Mouse (Mus musculus) right cerebral cortex, adult 18-20 months (tissue): ENCODE results near the gene Slc45a2.
A peak's percentile ranks its signal among the peaks of the same experiment; 100 is the strongest.
"Not testable (repeated sequence)": the region's sequence is repeated elsewhere in the genome, so short reads cannot be mapped to it uniquely, and the experiment has no call there.

Experiments used
- DNase-seq: peaks from one replicate; pipeline ENCODE4 v3.0.0; 2022; ENCODE audit warnings: mixed read lengths

The Slc45a2 gene

DNA sequence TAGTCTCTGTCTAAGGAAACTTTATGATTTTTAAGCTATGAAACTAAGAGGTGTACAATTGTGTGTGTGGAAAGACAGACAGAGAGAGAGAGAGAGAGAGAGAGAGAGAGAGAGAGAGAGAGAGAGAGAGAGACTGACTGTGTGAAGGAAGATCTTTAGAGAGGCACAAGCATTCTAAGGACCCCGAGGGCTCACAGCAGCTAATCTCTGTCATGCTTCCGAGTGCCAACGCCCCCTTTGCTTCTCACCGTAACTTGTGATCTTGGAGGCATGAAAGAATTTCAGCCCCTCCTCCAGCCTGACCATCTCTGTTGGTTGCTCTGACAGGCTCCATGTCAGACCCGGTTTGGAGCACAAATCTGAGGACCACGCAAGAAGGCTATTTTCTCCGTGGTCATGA is at the start of gene Slc45a2:
TSS of gene Slc45a2 (plus strand) at position 301 of the 400 bp plus-strand sequence.
- no peak for DNase-seq

DNA sequence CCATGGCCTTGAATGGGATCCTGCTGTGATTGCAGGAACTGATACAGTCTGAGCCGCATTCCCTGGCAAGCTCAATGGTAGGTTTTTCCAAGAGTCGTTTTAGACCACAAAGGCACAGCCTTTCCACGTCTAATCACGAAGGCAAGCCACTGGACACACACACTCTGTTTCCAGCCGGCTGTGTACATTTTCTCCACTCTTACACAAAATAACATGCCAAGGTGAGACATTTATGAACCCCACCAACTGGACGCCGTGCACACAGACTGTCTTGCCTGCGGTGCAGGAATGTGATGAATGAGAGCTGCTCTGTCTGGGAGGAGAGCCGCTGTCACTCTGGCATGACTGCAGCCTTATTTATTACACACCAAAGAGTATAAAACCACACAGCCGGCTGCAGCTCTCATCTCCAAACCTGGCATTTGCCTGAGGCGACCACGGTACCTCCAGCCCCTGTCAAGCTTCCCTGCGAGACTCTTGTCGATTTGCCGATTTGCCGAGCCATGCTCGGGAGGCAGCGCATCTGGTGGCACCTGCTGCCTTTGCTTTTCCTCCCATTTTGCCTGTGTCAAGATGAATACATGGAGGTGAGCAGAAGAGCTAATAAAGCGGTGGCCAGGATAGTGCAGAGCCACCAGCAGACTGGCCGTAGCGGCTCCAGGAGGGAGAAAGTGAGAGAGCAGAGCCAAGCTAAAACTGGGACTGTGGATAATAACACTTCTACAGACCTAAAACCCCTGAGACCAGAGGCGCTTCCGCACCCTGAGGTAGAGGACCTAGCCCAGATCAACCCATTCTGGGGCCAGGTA is 48.4 kb upstream of the Slc45a2 start, which contains the start of gene C1qtnf3:
TSS of gene C1qtnf3 (plus strand) at position 382 of the 809 bp plus-strand sequence.
- DNase-seq = no peak

DNA sequence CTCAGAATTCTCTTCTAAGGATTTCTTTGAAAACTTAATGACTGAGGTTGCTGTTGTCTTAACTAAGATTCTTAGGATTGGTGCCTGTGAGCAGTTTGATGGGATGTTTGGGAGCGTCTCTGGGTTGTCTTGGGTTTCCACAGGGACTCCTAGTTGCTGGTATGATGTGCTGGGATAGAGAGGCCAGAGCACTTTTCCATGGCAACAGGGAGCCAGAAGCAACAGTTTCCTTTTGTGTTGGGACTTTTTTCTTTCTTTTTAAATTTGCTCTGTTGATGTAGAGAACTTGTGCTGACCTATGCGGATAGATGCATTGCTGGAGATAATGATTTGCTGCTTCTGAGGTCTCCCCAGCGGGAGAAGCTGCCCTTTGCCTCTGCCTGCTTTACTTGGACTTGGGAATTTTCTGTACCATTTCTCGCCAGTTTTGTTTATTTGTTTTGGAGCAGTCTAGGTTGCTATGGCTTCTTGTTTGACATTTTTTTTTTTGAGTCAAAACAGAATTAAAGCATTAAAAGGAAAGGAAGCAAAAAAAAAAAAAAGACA is 47.7 kb upstream of the Slc45a2 start:
- no peak for DNase-seq

DNA sequence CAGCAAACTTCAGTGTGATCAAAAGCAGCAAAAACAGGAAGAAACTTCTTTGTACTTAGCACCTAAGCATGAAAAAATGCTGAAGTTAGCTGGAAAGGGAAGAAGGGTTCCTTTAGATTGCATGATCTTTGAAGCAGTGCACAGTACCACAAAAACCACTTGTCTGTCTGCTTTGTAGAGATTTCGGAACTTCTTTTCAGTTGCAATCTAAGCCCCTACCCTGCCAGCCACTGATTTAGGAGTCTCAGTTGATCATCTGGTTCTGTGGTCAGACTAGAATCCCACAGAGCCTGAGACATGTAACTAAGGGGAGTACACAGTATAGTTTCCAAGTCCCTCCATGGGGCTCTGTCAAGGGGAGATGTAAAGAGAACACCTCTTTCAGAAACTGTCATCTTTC is 47.1 kb upstream of the Slc45a2 start:
- no peak for DNase-seq

DNA sequence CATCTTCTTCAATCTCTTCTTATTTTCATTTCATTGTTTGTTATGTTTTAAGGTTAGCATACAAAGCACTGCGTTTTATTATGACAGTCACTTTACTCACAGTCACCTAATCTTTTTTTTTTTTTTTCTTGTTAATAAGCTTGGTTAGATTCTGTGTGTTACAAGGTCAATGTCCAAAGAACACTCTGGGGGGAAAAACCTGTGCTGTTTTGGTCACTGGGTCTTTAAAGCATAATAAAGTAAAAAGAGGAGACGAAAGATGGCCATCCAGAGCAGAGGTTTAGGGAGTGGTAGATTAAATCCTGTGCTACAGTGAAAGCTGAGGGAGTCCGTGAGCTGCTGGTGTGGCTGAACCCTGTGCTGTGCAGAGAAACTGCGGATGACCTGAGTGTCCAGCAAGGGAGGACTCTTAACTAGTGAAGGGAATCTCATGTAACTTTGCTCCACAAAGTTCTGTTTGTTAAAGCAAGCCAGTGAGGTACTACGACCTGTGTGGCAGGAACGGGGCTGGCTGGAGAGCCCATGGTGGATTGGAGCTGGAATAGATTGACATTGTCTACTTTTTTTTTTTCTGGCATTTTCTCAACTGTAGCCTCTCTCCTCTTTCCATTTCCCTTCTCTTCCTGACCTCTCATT is 46.0 kb upstream of the Slc45a2 start:
- no peak for DNase-seq

DNA sequence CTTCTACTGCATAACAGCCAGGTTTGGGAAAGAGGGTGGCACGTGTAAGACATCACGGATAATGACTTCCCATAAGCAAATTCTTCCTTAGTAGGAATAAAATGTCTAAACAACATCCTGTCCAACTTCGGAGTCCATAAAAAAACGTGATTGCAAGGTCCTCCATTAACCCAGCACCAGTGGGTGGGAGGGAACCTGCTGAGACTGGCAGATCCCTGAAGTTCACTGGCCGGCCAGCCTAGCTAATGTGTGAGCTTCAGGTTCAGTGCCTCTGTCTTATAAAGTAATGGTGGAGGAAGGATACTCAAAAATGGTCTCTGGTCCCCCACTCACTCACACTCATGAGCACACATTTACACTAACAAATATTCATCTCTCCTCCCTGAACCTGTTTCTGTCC is 45.4 kb upstream of the Slc45a2 start:
- DNase-seq = no peak

DNA sequence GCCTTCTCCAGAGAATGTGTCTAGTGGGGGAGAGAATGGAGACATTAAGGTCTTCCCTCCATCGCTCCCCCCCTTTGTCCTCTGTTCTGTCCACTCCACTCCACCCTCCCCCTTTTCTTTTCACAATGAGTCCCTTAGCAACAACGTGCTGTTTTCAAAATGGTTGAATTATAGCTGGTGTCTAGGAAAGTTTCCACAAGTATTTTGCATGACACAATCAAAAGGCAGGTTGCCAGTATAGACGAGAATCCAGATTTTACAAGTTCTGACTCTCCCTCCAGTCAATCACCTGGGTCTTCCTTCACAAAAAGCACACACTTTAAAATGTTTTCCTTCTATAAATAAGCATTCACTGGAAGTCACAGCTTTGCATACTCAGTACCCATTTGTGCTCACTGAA is 43.8 kb upstream of the Slc45a2 start:
- no peak for DNase-seq

DNA sequence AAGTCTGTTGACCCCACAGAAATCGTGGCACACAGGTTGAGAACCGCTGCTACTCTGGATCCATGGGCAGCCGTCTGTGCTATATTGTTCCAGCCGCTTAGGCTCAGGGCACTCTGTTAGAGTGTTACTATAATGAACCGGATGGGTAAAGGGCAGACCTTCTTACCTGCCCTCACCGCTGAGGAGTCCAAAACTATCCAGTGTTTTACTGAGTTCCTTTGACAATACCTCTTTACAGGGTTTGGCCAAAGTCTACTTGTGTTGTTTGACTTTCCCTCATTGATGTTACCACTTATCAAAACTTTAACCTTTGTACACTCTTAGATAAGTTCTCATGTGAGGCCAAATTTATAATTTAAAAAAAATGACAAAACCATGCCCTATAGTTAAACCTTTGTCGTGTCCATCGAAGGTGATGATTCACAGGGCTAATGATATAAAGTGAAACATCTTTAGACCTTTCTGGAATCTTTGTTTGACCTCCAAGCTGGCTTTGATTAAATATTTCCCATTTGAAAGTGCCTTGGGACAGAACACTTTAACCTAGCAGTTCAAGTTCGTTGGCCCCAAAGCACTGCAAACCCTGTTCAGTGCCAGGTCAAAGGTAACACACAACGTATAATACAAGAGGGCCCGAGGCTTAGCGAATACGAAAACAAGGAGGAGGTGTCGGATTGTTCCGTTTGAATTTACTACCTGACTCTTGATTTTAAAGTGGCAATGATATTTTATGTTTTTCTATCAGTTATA is 41.1 kb upstream of the Slc45a2 start:
- DNase-seq = no peak

DNA sequence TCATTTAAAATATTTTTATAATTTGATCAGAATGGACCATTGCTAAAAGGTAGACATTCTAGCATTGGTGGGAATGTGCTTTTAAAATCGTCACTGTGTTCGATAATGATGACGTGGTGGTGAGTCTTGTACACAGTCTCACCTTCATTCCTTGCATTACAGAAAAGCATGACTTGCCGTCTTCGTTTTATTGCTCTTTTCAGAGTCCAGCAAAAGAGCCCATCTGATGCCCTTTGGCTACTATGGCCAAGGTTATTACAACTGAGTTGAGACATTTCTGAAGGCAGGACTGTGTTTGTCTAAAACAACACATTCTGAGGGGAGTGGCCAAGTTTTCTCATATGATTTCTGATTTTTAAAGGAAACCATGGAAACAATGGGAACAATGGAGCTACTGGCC is 40.3 kb upstream of the Slc45a2 start:
- DNase-seq = no peak

DNA sequence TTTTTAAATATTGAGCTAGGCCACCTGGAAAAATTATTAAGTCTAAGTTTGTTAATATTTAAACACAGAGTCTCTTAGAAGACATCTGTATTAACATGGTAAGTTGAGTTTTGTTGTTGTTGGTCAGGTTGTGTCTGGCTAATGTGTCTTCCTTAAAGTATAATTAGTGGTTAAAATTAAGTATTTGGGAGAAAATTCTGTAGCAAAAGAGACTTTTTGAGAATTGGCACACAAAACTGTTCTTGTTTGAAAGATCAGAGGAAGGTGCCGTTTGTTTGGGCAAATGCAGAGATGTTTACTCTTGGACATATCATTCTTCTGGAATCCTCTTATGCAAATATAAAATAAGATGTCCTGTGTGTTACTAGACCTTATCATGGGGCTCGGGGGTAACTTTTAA is 37.9 kb upstream of the Slc45a2 start:
- no peak for DNase-seq

DNA sequence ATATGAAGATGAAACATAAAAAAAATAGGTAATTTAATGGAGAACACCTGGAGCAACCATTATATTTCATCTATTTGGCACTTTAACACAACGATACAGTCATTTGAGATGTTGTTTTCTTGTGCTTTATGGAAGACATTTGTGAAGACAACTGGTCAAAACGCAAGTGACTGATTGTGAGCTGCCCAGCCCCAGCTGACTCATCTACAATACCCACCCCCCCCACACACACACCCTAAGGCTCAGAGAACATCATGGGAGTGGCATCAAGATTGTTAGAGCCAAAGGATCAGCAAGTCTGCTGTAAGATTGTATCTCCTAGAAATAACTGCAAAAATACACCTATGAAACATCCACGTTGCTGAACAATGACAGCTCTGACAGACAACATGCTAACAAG is 31.1 kb upstream of the Slc45a2 start:
- no peak for DNase-seq

DNA sequence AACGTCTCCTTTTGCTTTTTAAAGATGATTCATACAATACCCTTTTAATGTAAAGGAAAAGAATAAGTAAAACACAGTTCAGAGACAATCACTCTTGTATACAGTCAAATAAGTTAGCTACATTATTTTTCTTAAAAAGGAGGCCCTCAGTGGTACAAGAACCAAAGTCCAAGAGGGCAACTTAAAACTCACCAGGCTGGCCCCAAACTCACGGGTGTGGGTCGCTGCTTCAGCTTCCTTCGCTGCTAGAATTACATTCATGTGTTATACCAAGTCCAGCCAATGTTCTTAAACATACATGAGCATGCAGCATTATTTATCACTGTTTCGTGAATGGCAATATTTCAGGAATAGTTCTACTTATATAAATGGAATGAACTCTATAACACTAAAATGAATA is 29.7 kb upstream of the Slc45a2 start:
- no peak for DNase-seq

DNA sequence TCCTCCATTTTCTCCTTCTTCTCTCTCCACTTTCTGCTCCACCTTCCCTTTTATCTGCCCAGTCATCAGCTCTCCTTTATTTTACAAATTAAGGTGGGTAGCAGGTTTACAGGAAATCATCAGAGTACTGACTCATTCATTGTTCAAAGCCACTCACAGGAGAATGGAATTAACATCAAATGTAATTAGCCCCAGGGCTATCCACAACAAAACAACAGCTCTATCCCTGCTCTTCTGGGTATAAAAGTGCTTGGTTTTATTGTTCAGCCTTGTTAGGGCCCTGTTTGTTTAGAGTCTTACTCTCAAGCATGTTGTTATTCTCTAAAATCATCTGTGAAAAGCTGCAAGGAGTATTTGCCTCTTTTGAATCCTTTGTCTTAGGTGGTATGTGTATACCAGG is 23.4 kb upstream of the Slc45a2 start:
- DNase-seq = no peak

DNA sequence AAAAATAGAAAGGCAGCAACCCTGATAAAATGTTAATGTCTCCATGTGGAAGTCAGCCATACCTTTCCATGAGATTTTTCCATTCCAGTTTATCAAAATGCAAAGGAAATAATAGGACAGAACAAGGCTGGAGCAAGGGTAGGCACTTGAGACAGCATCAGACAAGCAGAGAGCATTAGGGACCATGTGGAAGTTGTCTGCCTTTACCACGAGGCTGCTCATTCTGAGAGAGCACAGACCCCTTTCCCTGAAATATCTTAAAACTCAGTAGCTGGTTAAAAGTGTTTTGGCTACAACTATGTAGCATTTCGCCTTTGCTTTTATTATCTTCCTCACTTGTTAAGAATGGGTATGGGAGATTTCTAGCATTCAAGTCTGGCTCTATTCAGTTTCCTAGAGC is 19.8 kb upstream of the Slc45a2 start:
- no peak for DNase-seq

DNA sequence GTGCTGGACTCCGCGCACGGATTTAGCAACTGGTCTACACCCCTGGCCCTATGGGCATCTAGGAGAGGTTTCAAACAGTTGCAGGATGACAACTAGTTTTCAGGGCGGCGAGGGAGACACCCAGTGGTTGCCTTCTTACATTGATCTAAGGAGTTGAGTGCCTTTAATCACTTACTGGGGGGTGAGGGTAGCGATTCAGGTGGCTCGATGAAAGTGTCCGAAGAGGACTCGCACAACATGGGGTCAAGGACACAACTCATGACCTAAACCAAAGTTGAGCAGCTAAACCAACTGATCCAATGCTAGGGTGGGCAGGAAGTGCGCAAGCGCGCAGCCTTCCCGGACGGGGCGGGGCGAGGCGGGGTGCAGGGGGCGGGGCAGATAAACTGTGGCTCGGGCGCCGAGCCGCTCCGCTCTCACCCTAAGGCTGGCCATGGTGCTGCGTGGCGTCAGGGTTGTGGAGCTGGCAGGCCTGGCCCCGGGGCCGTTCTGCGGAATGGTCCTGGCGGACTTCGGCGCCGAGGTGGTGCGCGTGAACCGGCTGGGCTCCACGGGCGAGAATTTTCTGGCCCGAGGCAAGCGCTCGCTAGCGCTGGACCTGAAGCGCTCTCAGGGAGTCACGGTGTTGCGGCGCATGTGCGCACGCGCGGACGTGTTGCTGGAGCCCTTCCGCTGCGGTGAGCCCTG is 19.0 kb upstream of the Slc45a2 start, which contains the start of gene Amacr:
TSS of gene Amacr (plus strand) at position 380 of the 687 bp plus-strand sequence.
- DNase-seq = peak; percentile 92

DNA sequence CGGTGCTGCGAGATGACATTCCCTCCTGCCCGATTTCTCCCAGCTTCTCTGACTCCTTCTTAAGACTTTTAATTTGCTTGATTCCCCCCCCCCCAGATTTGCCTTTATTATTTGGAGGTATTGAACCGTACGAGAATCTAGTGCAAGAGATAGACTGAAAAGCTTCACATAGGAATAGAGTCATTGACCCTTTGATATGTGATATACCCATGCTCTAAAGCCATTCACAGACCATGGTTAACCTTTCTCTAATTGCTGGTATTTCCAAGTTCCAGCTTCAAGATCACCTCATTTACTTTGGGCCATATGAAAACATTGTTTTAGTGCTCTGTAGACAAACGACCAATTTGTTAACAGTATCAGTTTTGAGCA is 18.5 kb upstream of the Slc45a2 start:
- DNase-seq = no peak

DNA sequence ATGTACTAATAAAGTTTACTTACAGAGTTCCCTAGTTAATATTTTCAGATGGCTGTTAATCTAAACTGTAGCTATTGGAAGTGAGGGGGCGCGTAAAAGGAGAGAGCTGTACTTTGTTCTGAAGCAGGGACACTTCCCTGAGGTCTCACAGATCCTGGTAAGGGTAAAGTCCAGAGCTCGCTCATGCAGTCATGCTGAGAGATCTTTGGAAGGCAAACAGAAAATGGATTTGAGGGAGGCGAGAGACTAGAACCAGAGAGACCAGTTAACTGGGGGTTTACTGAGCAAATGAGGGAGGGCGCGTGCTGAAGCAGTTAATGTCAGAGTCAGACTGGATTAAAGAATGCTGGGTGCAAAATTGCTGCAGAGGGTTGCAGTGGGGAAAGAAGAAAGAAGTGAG is 14.8 kb upstream of the Slc45a2 start:
- no peak for DNase-seq

DNA sequence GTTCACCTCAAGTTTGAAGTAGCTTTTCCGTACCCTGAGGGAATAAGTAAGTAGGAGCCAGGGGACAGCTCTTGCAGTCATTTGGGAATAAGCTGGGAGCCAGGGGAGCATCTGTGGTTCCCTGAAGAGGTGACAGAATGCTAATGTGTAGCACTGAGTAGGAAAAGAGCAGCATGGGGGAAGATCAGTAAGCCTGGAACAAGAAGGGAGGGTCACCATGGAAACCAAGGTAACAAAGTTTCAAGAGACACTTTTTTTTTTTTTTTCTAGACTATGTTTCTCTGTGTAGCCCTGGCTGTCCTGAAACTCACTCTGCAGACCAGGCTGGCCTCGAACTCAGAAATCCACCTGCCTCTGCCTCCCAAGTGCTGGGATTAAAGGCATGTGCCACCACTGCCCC is 14.0 kb upstream of the Slc45a2 start:
- DNase-seq = not testable (repeated sequence)

DNA sequence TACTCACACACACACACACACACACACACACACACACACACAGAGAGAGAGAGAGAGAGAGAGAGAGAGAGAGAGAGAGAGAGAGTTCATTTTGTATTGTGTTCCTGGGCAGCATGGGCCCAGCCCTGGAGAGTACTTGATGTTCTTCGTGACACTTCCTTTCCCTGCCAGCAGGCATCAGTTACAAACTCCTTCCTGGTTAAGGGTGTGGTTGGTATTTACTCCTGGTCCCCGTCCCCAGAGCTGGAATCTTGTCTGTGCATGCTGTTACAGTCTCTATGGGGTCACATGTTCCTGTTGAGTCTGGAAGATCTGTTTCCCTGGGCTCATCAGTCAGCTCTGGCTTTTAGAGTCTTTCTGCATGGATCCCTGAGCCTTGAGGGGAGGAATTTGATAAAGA is 10.1 kb upstream of the Slc45a2 start:
- no peak for DNase-seq

DNA sequence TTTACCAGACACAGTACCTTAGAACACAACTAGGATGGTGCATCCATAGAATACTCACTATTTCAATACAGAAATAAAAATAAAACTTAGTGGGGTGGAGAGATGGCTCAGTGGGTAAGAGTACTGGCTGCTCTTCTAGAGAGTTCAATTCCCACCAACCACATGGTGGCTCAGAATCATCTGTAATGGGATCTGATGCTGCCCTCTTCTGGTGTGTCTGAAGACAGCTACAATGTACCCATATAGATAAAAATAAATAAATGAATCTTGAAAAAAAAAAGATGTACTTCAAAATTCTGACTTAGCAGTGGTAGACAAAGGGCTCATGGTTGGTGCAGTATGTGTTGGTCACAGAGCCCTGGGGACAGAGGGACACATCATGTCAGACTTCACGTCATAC is 9.0 kb upstream of the Slc45a2 start:
- no peak for DNase-seq

DNA sequence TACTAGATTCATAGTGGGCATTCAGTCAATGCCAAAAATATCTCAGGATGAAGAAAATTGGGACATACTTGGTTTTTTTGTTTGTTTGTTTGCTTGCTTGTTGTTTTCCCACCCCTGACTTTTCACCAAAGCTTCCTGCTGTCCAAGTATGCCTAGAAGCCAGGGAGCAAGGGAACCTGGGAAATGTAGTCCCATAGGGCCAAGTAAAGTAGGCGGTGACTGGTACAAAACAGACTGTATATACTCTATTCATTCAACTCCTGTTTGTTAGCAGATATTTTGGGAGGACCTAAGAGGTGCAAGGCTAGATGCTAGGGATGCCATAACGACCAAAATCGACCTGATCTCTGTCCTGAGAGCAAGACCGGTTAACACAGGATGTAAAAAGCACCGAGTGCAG is 689 bp upstream of the Slc45a2 start:
- no peak for DNase-seq

DNA sequence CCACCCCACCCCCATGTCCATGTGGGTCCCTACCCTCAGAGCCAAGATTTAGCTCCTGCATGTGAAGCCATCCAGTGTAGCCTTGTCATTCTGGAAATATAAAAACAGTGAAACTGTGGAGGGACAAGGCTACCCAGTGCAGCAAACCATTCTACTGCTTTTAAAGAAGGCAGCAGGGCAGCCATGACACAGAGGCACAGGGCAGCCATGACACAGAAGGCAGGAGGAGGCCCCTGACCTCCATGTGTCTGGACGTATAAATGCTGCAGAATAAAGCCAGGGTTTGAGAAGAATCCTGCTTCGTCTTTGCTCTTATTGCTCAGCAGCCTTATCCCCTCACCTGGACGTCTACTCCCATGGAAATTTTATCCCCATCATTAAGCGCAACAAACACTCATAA is 3.3 kb downstream of the Slc45a2 start:
- DNase-seq = no peak

DNA sequence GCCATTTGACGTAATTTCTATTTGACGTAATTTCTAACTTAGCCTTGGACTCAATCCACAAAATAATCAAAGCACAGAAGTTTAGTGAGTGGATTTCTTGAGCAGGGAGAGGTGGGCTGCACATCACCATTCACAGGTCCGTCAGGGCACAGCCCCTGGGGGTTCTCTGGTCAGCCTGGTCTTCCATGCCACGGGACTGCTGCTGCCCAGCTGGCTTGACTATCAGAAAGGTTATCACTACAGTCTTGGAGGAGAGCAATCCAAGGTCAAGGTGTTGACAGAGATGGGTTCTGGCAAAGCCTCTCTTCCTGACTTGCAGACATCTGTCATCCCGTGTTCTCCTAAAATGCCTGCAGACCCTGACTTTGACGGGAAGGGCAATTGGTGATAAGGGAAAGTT is 4.1 kb downstream of the Slc45a2 start:
- no peak for DNase-seq
